Mouse (Mus musculus) ES-E14 (cell line): ENCODE measurements around the gene Cldn10. TPM values are rescaled to one million over a fixed set of nuclear protein-coding genes. Genes with fewer than 3 reads are reported as not detected.
A peak's percentile ranks its signal among the peaks of the same experiment; 100 is the strongest.

Experiments
- DNase-seq: peaks from one replicate; pipeline ENCODE4 v3.0.0-alpha.2; 2013; ENCODE audit warnings: low read depth, low spot score
- H3K27ac ChIP-seq: 2 replicates; pipeline ENCODE4 v1.5.1; 2012; ENCODE audit warnings: low read depth, mild to moderate bottlenecking, low read length, moderate library complexity, mixed read lengths; ENCODE audit not compliant: poor library complexity, insufficient read depth, severe bottlenecking
- H3K36me3 ChIP-seq: 2 replicates; pipeline ENCODE4 v1.6.1; 2012; ENCODE audit warnings: mild to moderate bottlenecking, low read length, moderate library complexity, mixed read lengths; ENCODE audit not compliant: control insufficient read depth, poor library complexity, insufficient read depth, severe bottlenecking
- H3K4me1 ChIP-seq, 2 experiments: fragments of 150-350 bp in 1 of 2; sonication (generic) in 1 of 2; 2 replicates each; pipeline ENCODE4 v1.6.1; 2012; ENCODE audit warnings: low read length in 2 of 2, mild to moderate bottlenecking in 1 of 2, mixed read lengths in 1 of 2; ENCODE audit not compliant: control insufficient read depth in 2 of 2, insufficient read depth in 2 of 2, poor library complexity in 1 of 2
- H3K4me3 ChIP-seq, 2 experiments: fragments of 150-350 bp in 1 of 2; sonication (generic) in 1 of 2; 2 replicates each; pipeline ENCODE4 v1.5.1; 2012; ENCODE audit warnings: low read length in 2 of 2, low read depth in 1 of 2, mild to moderate bottlenecking in 1 of 2, mixed read lengths in 1 of 2; ENCODE audit not compliant: insufficient read depth in 1 of 2, poor library complexity in 1 of 2, severe bottlenecking in 1 of 2
- H3K9ac ChIP-seq: 2 replicates; pipeline ENCODE4 v1.6.1; 2012; ENCODE audit warnings: low read depth, mild to moderate bottlenecking, low read length, mixed read lengths; ENCODE audit not compliant: poor library complexity, insufficient read depth, severe bottlenecking
- H3K9me3 ChIP-seq: fragments of 150-350 bp; sonication (generic); 2 replicates; pipeline ENCODE4 v1.6.1; 2012; ENCODE audit warnings: low read depth, mild to moderate bottlenecking, low read length; ENCODE audit not compliant: control insufficient read depth, insufficient read depth
- CHD2 ChIP-seq: IDR thresholded peaks from 2 replicates; pipeline ENCODE4 v1.6.1; 2014; ENCODE audit warnings: mild to moderate bottlenecking, low read depth, low read length, inconsistent platforms
- HCFC1 ChIP-seq: IDR thresholded peaks from 2 replicates; pipeline ENCODE4 v1.6.1; 2012; ENCODE audit warnings: low read length, inconsistent platforms, borderline replicate concordance; ENCODE audit not compliant: insufficient read depth
- MAFK ChIP-seq: IDR thresholded peaks from 2 replicates; pipeline ENCODE4 v1.6.1; 2014; ENCODE audit warnings: mild to moderate bottlenecking, low read depth, low read length, inconsistent platforms; ENCODE audit not compliant: insufficient read depth
- ZC3H11A ChIP-seq: IDR thresholded peaks from 2 replicates; pipeline ENCODE4 v1.6.1; 2012; ENCODE audit warnings: low read depth, mild to moderate bottlenecking, inconsistent platforms, low read length, borderline replicate concordance
- ZNF384 ChIP-seq: IDR thresholded peaks from 2 replicates; pipeline ENCODE4 v1.6.1; 2012; ENCODE audit warnings: low read depth, low read length, inconsistent platforms
- in situ Hi-C, 2 experiments: fragments of 600-800 bp; cut with MboI; formaldehyde crosslinking; loops; one replicate each; pipeline ENCODE4 v1.15.1; 2025; ENCODE audit warnings: low sequenced_read_pairs in 2 of 2, inconsistent platforms in 1 of 2; ENCODE audit not compliant: unreplicated experiment in 2 of 2
- total RNA-seq: library from RNA; depleted of rRNA; stranded (reverse); fragments of 300-350 nt; gene quantifications from 2 replicates; pipeline ENCODE4 v1.2.3, GENCODE M21; 2012

The Cldn10 gene
- total RNA-seq, 1 experiment: 0.09 TPM

DNA sequence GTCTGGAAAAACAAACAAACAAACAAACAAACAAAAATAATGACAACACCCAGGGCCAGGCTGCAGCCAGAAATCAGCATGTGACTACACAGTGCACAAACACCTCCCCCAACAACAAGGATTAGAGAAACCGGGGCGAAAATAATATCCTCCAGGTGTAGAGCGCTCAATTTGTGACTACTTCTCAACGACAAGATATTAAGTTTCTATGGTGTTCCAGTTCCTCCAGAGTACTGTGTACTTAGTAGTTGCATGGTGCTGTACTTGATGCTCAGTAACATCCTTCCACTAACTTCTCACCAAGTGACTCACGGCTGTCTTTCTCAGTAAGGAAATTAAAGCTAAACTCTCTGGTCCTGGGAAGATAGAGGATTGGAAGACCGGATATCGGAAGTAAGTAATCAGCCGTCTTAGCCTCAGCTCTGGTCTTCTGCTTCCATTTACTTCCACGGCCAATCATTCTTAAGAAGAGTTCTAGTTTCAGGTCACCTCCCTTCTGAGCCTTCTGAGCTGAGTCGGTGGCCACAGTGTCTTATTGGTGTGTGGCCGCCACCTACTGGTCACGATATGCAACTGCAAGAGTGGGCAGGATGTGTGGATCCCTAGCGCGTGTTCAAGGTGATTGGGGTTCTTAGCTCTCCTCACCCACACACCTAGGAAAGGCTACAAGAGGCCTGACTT lies 19.9 kb upstream of the Cldn10 start:
- Histone ChIP-seq H3K27ac (no peak overlapping the region), H3K9me3 (no peaks in the 10 kb centered on the region), H3K4me3 (no peak overlapping the region), H3K4me1 (peaks cover 3 to 11% of the 10 kb centered on the region in 2 experiments; a peak in 1 of 4 replicates), H3K36me3 (no peaks in the 10 kb centered on the region), H3K9ac (no peak overlapping the region)
- DNase-seq: peak; percentile 69
- TF ChIP-seq CHD2 (no peak), ZC3H11A (peak; percentile 99)
- in situ Hi-C loops: loop anchor here in 1 of 2 experiments (10.0 kb wide), 1 partner anchor 133 kb away; no protein-coding TSS in a partner anchor

DNA sequence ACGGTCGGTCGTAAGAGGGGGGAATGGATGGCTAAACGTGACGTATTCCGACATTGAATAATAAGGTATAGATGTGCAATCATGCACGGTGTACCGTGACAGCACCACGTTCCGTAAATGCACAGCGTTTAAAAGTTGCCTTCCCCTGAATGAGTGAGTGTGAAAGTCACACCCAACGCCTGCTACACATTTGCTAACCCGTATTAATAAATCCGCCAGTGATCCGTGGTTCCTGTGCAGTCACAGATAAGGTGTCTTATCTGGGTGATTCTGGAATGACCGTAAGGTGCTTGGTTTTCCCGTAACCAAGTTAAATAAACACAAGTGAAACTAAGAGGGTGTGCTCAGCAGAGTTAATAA lies 19.4 kb upstream of the Cldn10 start:
- TF ChIP-seq MAFK: no peak
- TF ChIP-seq ZC3H11A: no peak
- TF ChIP-seq ZNF384: no peak
- TF ChIP-seq HCFC1: no peak
- TF ChIP-seq CHD2: no peak
- Histone ChIP-seq H3K9ac (no peak overlapping the region), H3K4me3 (no peak overlapping the region), H3K36me3 (no peaks in the 10 kb centered on the region), H3K27ac (no peak overlapping the region), H3K9me3 (no peaks in the 10 kb centered on the region), H3K4me1 (peaks cover 3 to 11% of the 10 kb centered on the region in 2 experiments; a peak in 1 of 4 replicates)
- DNase-seq: no peak
- in situ Hi-C loops: loop anchor here in 1 of 2 experiments (10.0 kb wide), 1 partner anchor 134 kb away; no protein-coding TSS in a partner anchor

DNA sequence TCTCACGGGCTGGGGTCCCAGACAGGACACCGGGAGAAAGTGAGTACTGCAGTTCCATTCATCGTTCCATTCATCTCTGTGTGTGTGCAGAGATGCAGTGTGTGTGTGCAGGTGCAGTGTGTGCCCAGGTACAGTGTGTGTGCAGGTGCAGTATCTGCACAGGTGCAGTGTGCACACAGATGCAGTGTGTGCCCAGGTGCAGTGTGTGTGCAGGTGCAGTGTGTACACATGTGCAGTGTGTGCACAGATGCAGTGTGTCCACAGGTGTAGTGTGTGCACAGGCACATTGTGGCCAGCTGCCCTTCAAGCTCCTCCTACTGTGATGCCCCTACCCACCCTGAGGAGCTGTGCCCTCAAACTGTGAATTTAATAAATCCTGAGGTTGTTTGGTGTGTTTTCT lies 14.0 kb upstream of the Cldn10 start:
- in situ Hi-C loops: no loop called here

DNA sequence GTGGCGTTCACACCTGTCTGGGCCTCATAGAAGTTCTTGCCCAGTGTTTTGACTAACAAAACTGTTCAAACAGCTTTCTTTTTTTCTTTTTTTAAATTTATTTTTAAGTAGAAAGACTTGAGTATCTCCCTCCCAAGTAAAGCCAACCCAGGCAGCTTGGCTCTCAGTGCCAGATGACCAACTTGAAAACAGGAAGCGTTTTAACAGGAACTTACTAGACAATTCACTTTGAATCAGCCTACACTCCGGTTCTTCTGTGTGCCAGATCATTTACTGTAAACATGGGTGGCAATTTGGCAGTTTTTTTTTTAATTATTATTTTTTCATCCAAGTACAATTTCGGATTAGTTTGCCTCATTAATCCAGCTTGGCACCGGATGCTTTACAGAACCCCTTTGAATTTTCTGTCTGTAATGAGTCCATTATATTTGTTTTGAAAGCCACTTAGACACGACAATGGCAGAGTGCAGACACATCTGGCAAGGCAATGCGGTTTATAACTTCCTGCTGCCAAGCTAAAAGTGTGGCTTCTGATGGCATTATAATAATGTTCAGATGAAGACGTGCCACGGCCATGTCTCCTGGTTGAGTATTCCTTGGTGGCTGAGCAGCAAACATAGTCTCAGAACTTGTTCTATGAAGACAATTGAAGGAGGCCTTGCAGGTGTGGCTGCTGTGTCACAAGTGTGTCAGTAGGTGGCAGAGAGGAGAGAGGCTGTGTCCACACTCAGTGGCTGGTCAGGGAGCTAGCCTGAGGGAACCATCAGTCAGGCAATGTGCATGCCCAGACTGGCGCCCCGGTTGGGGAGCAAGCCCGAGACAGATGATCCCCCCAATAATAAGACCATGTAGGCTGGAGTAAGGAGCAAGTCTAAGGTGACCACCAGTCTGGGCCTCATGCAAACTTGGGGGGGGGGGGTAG lies 12.9 kb upstream of the Cldn10 start:
- no peak overlapping the region for H3K4me3 ChIP-seq
- H3K9me3 ChIP-seq: no peaks in the 10 kb centered on the region
- peaks cover 0 to 3% of the 10 kb centered on the region in 2 experiments; a peak in 1 of 4 replicates for H3K4me1 ChIP-seq
- H3K9ac ChIP-seq: no peak overlapping the region
- H3K36me3 ChIP-seq: no peaks in the 10 kb centered on the region
- H3K27ac ChIP-seq: no peak overlapping the region
- in situ Hi-C loops: no loop called here
- DNase-seq: no peak
- no peak for TF ChIP-seq ZC3H11A
- TF ChIP-seq MAFK: no peak
- no peak for TF ChIP-seq HCFC1
- no peak for TF ChIP-seq ZNF384
- no peak for TF ChIP-seq CHD2

More for the DNA sequence above, 14.0 kb upstream of the Cldn10 start:
- Histone ChIP-seq H3K4me1 (0 out of 4 replicates have a peak, but pooled peaks cover 0 to 1% of the 10 kb centered on the region in 2 experiments), H3K9ac (no peak overlapping the region), H3K27ac (no peak overlapping the region), H3K36me3 (no peaks in the 10 kb centered on the region), H3K4me3 (no peak overlapping the region), H3K9me3 (no peaks in the 10 kb centered on the region)
- TF ChIP-seq ZC3H11A (no peak), ZNF384 (no peak), HCFC1 (no peak), CHD2 (no peak), MAFK (no peak)
- DNase-seq: no peak
